Mouse (Mus musculus) midbrain, embryonic 14.5 days (tissue): ENCODE measurements around the gene Atp4a. TPM values are rescaled to one million over a fixed set of nuclear protein-coding genes. Genes with fewer than 3 reads are reported as not detected.

ENCODE experiments used
- ATAC-seq: fragments of 200-750 bp; cut with Nextera tagmentation; 2 replicates; pipeline ENCODE4 v1.8.0; 2017; ENCODE audit warnings: moderate number of reproducible peaks, moderate library complexity; ENCODE audit not compliant: low FRiP score, low TSS enrichment
- DNase-seq: peaks from one replicate; pipeline ENCODE4 v3.0.0-alpha.2; 2015
- H3K27ac ChIP-seq: fragments of 300-500 bp; sonication (generic); replicated peaks from 2 replicates; pipeline ENCODE4 v1.5.1; 2014; ENCODE audit warnings: mild to moderate bottlenecking, low read depth, low read length, moderate library complexity
- H3K27me3 ChIP-seq: fragments of 300-500 bp; sonication (generic); 2 replicates; pipeline ENCODE4 v1.6.1; 2014; ENCODE audit warnings: low read length, control low read depth, mixed read lengths; ENCODE audit not compliant: control insufficient read depth, insufficient read depth
- H3K36me3 ChIP-seq: fragments of 300-500 bp; sonication (generic); 2 replicates; pipeline ENCODE4 v1.6.1; 2014; ENCODE audit warnings: low read length, control low read depth; ENCODE audit not compliant: control insufficient read depth, insufficient read depth
- H3K4me1 ChIP-seq: fragments of 300-500 bp; sonication (generic); 2 replicates; pipeline ENCODE4 v1.6.1; 2014; ENCODE audit warnings: mild to moderate bottlenecking, antibody characterized with exemption, low read length, control low read depth; ENCODE audit not compliant: control insufficient read depth, insufficient read depth
- H3K4me2 ChIP-seq: fragments of 300-500 bp; sonication (generic); 2 replicates; pipeline ENCODE4 v1.6.1; 2014; ENCODE audit warnings: mild to moderate bottlenecking, low read length, moderate library complexity
- H3K4me3 ChIP-seq: fragments of 300-500 bp; sonication (generic); replicated peaks from 2 replicates; pipeline ENCODE4 v1.5.1; 2014; ENCODE audit warnings: low read depth, low read length
- H3K9ac ChIP-seq: fragments of 300-500 bp; sonication (generic); replicated peaks from 2 replicates; pipeline ENCODE4 v1.6.1; 2014; ENCODE audit warnings: mild to moderate bottlenecking, low read length, moderate library complexity
- H3K9me3 ChIP-seq: fragments of 300-500 bp; sonication (generic); 2 replicates; pipeline ENCODE4 v1.6.1; 2016; ENCODE audit warnings: low read length, control low read depth, mixed read lengths; ENCODE audit not compliant: control insufficient read depth
- WGBS: fragments of 180-500 bp; shearing (Covaris S2); extraction: QIAGEN DNeasy Blood & Tissue Kit; methylation state at CpG from one replicate; pipeline ENCODE4 v1.1.7; 2014; 5-methylcytosine and 5-hydroxymethylcytosine counted together
- polyA plus RNA-seq: library from polyadenylated mRNA; unstranded; fragments of >200 nt; fragmentation: Nextera tagmentation; extraction: Ambion mirVana; gene quantifications from 2 replicates; pipeline ENCODE4 v1.2.1, GENCODE M21; 2014

Atp4a gene
- polyA plus RNA-seq, 1 experiment from 2014 or later, result 0.53 TPM

DNA sequence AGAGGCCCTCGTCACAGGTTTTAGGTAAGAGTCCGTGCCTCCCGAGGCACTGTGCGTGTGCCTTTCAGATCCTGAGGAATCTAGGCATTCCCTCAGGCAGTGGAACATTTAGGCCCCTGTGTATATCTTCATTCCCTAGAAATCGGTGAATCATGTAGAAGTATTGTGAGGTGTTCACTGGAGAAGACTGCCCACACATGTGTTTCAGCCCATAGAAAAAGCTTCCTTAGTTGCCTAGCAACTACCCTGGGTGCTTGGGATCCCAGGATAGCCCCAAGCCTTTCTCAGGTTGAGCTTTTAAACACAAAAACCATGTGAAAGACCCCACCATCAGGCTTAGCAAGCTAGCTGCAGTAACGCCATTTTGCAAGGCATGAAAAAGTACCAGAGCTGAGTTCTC is 23.7 kb upstream of the Atp4a start:
- 74% methylated on average over 6 of the region's 6 CpGs for whole genome bisulfite sequencing
- Histone ChIP-seq H3K27me3 (peaks cover 12% of the 10 kb centered on the region), H3K9ac (no peak overlapping the region)

DNA sequence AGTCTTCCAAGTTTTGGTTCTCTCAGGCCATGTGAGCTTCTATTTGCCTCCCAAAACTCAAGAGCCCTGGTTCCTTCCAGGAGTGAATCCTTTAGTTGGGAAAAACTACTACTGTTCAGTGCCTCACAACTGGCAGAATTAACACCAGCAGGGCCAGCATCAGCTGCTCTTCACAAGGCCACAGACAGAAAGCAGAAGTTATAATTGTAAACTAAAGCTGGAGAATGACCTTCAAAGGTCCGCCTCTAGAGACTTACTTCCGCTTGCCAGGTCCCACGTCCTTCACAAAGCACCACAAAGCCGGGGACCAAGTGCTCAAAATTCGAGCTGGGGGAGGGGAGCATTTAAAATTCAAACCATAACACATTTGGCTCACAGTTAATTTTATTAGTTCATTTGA is 13.9 kb upstream of the Atp4a start:
- H3K4me1 ChIP-seq, result no peaks in the 10 kb centered on the region
- 70% methylated on average over 5 of the region's 5 CpGs for WGBS
- no peak overlapping the region for H3K9ac ChIP-seq
- no peak overlapping the region for H3K4me3 ChIP-seq
- no peaks in the 10 kb centered on the region for H3K9me3 ChIP-seq
- H3K27me3 ChIP-seq, result no peaks in the 10 kb centered on the region
- no peak overlapping the region for H3K27ac ChIP-seq
- no peak overlapping the region for H3K4me2 ChIP-seq
- no peaks in the 10 kb centered on the region for H3K36me3 ChIP-seq
- ATAC-seq (no peak), DNase-seq (no peak)

More for the DNA sequence above, 23.7 kb upstream of the Atp4a start:
- ATAC-seq, result no peak
- H3K4me1 ChIP-seq, result no peaks in the 10 kb centered on the region
- H3K4me2 ChIP-seq, result no peak overlapping the region
- no peak overlapping the region for H3K27ac ChIP-seq
- H3K9me3 ChIP-seq, result no peaks in the 10 kb centered on the region
- no peak for DNase-seq
- no peak overlapping the region for H3K4me3 ChIP-seq
- no peaks in the 10 kb centered on the region for H3K36me3 ChIP-seq

DNA sequence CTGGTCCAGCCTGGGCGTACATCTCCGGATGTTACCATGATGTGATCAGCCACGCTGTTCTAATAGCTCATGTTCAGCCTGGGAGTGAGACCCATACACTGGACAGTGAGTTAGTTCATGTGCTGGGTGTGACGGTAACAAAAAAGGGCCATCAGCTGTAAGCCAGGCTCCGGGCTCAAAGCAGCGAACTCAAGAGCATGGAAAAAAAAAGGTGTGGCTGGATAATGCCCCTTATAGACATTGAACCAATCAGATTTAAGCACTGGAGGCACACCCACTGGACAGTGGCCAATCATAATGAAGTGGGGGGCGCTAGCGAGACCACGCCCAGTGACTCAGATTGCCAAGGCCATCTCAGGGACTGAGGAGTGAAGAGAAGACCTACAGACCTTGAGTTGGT is 13.4 kb upstream of the Atp4a start, which contains the start of gene 2200002J24Rik:
Gene 2200002J24Rik, plus strand, starts transcription at position 338 of the 400 bp plus-strand sequence.
- Histone ChIP-seq H3K27ac (no peak within 1 kb of the TSS), H3K4me1 (no peaks in the 10 kb centered on the region), H3K36me3 (no peaks in the 10 kb centered on the region), H3K4me2 (no peak within 1 kb of the TSS), H3K9ac (no peak within 1 kb of the TSS), H3K4me3 (no peak within 1 kb of the TSS), H3K27me3 (no peaks in the 10 kb centered on the region), H3K9me3 (no peaks in the 10 kb centered on the region)
- DNase-seq (no peak), ATAC-seq (no peak)
- 39% methylated on average over 9 of the region's 9 CpGs for WGBS

DNA sequence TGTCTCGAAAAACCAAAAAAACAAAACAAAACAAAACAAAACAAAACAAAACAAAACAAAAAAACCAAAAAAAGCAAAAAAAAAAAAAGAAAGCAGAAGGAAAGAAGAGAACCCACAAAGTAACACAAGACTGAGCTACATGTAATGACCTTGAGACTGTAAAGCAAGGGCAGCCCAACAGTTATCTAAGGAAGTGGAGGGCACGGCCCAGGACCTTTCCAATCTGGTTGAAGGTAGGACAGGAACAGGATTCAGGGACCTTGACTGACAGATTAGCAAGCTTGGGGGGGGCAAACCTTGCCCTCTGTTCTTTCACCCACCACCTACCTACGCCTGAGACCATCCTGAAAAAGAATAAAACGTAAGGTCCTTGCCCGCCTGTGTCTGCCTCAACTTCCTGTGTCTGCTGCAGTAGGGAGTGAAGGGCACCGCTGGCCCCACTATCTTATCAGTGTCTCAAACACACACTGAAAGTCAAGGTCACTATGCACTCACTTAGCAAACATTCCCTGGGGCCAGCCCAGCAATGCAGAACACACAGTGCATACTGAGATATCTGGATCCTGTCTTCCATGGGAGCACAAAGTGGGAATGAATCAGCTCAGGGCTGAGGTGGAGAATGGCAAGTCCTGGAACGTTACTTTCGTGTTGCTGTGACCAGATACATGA is 5.7 kb upstream of the Atp4a start:
- H3K4me3 ChIP-seq, result no peak overlapping the region
- ATAC-seq (no peak), DNase-seq (no peak)
- no peaks in the 10 kb centered on the region for H3K9me3 ChIP-seq
- H3K4me2 ChIP-seq, result no peak overlapping the region
- no peak overlapping the region for H3K9ac ChIP-seq
- H3K27me3 ChIP-seq, result no peaks in the 10 kb centered on the region
- H3K36me3 ChIP-seq, result no peaks in the 10 kb centered on the region
- WGBS, result 79% methylated on average over 8 of the region's 8 CpGs
- no peak overlapping the region for H3K27ac ChIP-seq
- H3K4me1 ChIP-seq, result no peaks in the 10 kb centered on the region

DNA sequence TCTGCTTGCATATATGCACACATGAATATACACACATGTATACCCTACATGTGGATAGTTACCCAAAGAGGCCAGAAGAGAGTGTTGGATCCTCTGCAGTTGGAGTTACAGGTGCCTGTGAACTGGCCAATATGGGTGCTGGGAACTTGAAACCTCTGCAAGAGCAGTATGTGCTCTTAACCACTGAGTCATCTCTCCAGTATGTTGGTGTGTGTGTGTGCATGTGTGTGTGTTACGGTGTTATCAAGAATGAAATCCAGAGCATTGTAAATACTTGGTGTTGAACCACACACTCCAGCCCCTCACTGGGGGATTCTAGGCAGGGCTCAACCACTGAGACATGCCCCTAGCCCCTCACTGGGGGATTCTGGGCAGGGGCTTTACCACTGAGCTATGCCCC is 4.6 kb upstream of the Atp4a start:
- ATAC-seq (no peak), DNase-seq (no peak)
- Histone ChIP-seq H3K4me1 (no peaks in the 10 kb centered on the region), H3K4me3 (no peak overlapping the region), H3K4me2 (no peak overlapping the region), H3K27me3 (no peaks in the 10 kb centered on the region), H3K9me3 (no peaks in the 10 kb centered on the region), H3K9ac (no peak overlapping the region), H3K36me3 (no peaks in the 10 kb centered on the region), H3K27ac (no peak overlapping the region)
- 93% methylated on average over 1 of the region's 1 CpGs for WGBS

DNA sequence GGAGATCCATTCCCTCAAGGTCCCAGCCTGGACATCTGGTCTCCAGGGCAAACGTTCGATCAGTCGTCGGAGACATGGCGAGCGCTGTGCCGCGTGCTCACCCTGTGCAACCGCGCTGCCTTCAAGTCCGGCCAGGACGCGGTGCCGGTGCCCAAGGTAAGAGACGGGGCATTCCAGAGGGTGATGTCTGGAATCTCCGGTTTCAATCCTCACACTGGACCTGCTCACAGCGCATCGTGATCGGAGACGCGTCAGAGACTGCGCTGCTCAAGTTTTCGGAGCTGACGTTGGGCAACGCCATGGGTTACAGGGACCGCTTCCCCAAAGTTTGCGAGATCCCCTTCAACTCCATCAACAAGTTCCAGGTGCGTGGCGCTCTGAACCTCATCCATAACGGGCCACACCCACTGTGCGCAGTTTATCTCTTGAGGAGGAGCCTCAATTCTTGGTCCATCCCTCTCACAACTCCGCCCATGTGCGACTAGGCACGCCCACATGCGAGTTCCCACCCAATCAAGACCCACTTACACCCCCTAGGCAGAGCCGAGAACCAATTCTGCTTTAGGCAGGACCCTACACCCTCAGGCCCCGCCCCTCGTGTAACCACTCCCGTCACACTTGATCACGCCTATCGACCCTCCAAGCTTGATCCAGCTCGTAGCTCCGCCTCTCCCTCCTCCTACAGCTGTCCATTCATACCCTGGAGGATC is 5.2 kb downstream of the Atp4a start:
- Histone ChIP-seq H3K4me3 (peak overlapping the region; percentile 18), H3K4me2 (peak overlapping the region; percentile 47), H3K27me3 (peaks cover 18% of the 10 kb centered on the region; the same call in 1 of the 2 replicates), H3K36me3 (no peaks in the 10 kb centered on the region), H3K9me3 (no peaks in the 10 kb centered on the region), H3K9ac (no peak overlapping the region; the same call in 1 of the 2 replicates), H3K4me1 (peaks cover 7% of the 10 kb centered on the region; the same call in 1 of the 2 replicates), H3K27ac (no peak overlapping the region)
- WGBS, result 3% methylated on average over 43 of the region's 43 CpGs
- peak; percentile 85 for ATAC-seq
- peak; percentile 82 for DNase-seq

DNA sequence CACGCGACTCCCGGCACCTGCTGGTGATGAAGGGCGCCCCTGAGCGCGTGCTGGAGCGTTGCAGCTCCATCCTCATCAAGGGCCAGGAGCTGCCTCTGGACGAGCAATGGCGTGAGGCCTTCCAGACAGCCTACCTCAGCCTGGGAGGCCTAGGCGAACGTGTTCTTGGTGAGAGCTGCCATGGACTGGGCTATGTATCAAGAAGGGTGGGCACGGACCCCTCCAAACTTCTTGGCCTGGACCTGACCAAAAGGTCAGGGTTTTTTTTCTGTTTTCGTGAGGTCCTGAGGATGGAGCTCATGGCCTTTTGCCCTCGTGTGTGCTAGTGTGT is 5.7 kb downstream of the Atp4a start:
- Histone ChIP-seq H3K36me3 (no peaks in the 10 kb centered on the region), H3K4me3 (peak overlapping the region; percentile 18), H3K4me2 (peak overlapping the region; percentile 47), H3K9ac (no peak overlapping the region; the same call in 1 of the 2 replicates), H3K27me3 (peaks cover 18% of the 10 kb centered on the region; the same call in 1 of the 2 replicates), H3K27ac (no peak overlapping the region), H3K4me1 (peaks cover 7% of the 10 kb centered on the region; the same call in 1 of the 2 replicates), H3K9me3 (no peaks in the 10 kb centered on the region)
- 8% methylated on average over 14 of the region's 14 CpGs for WGBS
- DNase-seq (no peak), ATAC-seq (peak; percentile 55; the same call in 1 of the 2 replicates)

DNA sequence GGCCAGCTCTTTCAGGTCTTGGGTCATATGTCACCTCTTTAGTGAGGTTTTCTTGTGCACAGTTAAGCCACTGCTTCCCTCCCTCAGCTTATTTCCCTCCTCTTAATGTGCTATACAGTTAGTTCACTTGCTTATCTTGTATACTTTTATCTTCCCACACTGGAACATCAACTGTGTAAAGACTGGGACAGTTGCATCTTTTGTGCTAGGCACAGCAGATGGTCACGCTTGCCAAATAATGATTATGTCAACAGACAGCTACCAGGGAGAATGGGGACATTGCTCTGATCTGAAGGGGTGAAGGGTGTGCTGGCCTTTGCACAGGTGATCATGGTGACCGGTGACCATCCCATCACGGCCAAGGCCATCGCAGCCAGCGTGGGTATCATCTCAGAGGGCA is 7.7 kb downstream of the Atp4a start:
- H3K27ac ChIP-seq, result no peak overlapping the region
- 89% methylated on average over 5 of the region's 5 CpGs for WGBS
- H3K4me3 ChIP-seq, result no peak overlapping the region
- H3K4me1 ChIP-seq, result peaks cover 7% of the 10 kb centered on the region; the same call in 1 of the 2 replicates
- DNase-seq (no peak), ATAC-seq (no peak)
- H3K9ac ChIP-seq, result no peak overlapping the region
- H3K4me2 ChIP-seq, result no peak overlapping the region
- H3K36me3 ChIP-seq, result no peaks in the 10 kb centered on the region
- no peaks in the 10 kb centered on the region for H3K9me3 ChIP-seq
- H3K27me3 ChIP-seq, result peaks cover 18% of the 10 kb centered on the region; the same call in 1 of the 2 replicates
